Mouse (Mus musculus) neural tube, embryonic 10.5 days (tissue): ENCODE measurements around the gene Epyc.
"Not testable (repeated sequence)": the region's sequence is repeated elsewhere in the genome, so short reads cannot be mapped to it uniquely, and the experiment has no call there.

Experiments used
- DNase-seq: peaks from one replicate; pipeline ENCODE4 v3.0.0-alpha.2; 2017; ENCODE audit warnings: low spot score; ENCODE audit errors: extremely low spot score

The Epyc gene

DNA sequence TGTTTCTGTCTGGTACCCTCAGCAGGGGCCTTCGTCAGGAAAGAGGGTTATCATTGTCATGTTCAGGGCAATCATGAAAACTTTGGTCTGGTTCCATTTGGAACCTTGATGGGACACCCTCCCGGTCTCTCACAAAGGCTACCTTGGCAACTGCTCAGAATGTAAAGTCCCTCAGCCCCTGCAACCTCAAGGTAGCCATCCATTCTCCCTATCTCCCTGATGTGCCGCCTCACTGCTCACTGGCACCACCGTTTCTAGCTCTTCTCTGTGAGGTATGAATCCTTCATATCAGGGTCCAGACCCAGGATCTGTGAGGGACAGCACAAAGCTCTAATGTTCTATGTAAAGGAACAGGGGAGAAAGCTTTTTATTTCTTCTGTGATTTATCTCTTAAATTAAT, 70.7 kb downstream of the Epyc start:
- DNase-seq: no peak

DNA sequence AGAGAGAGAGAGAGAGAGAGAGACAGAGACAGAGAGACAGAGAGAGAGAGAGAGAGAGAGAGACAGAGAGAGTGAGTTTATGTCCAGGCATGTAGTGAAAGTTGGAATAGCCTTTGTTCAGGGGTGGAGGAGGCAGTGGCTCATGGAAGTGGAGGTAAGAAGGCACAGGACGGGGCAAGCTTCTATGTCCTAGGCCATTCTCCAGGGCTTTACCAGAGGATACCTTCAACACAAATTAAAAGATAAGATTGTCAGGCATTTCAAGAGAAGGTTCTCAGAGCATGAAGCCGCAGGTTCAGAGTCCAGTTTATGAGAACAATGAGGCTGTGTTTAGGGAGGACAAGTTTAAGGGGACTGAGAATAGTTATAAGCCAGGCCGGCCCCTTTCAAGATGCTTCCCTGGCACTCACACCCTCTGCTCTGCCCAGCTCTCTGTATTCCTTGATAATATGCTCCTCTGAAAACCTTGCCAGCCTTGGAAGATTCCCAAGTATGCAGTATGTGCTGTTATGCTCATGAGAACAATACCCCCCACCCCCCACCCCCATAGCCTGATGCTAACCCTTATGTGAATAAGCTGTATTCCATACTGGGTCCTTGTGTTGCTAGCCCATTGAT, 71.5 kb downstream of the Epyc start:
- DNase-seq: no peak

GRCm38 (mm10) chr10:97717233-97717632, 73.4 kb downstream of the Epyc start:
- no peak for DNase-seq

- no peak for DNase-seq
Measured at GRCm38 (mm10) chr10:97718021-97718420, 74.2 kb downstream of the Epyc start.

DNA sequence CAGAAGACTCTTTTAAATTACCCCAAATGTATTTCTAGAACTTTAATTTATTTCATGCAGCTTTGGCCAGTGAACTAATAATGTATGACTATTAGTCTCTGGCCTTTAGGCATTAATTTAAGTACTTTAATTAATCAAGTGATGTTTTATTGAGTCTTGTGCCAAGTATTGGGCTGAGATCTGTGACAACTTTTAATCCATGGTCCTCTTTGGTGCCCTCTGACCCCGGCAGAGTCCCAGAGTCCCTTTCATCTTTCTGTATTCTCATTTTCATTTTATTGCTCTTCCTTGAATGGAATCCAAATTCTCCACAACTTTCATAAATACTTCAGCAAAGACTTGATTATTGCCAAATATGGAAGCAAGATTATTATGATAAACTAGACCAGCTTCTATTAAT, 76.8 kb downstream of the Epyc start:
- DNase-seq: no peak

- no peak for DNase-seq
Measured at GRCm38 (mm10) chr10:97722709-97723108, 78.8 kb downstream of the Epyc start.

DNA sequence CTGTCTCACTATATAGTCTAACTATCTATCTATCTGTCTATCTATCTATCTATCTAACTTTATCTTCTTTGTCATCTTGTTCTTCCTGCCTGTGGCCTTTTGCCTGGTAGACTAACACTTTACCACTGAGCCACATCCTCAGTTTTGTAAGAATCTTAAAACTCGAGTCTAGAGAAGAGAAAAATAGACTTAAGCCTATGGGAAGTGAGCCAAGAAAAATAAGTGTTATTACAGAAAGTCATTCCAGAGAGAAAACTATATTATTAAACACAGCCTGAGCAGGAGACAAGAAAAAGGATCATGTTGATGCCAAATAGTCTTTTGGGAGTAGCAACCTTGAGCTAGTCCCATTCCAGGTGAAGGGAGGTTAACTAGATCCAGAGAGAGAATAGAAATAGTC, 82.1 kb downstream of the Epyc start:
- no peak for DNase-seq

DNA sequence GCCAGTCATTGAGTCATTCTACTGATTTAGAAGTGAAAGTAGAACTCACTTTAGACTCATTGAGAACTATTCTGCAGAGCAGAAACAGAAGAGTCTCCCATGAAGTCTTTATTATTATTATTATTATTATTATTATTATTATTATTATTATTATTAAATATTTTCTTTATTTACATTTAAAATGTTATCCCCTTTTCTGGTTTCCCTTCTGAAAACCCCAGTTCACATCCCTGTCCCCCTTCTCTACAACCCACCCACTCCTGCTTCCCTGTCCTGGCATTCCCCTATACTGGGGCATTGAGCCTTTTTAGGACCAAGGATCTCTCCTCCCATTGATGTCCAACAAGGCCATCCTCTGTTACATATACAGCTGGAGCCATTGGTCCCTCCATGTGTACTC, 82.8 kb downstream of the Epyc start, which contains the start of gene C030005K15Rik:
Gene C030005K15Rik, minus strand, starts transcription at position 101 of the 400 bp plus-strand sequence.
- not testable (repeated sequence) for DNase-seq
